Mouse (Mus musculus) kidney, adult 8-10 months (tissue): ENCODE measurements around the gene Lrrc1.
A peak's percentile ranks its signal among the peaks of the same experiment; 100 is the strongest.

ENCODE experiments used
- DNase-seq, 2 experiments: peaks; one replicate each; pipeline ENCODE4 v3.0.0; 2022

Gene Lrrc1

DNA sequence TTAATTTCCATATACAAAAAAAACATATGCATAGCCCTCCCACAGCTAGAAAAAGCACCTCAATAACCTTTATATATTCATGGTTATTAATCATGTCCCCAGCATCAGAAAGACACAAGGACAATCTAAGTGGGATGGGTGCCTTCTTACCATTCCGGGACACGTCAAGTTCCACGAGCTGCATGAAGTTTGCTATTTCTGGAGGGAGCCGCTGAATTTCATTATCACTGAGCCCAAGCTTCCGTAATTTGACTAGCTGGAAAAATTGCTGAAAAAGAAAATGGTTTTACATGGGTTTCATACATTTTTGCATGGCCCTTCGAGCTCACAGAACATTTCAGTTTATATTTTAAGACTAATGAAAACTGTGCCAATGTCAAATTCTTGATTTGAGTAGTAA, 45.6 kb downstream of the Lrrc1 start:
- no peak for DNase-seq

DNA sequence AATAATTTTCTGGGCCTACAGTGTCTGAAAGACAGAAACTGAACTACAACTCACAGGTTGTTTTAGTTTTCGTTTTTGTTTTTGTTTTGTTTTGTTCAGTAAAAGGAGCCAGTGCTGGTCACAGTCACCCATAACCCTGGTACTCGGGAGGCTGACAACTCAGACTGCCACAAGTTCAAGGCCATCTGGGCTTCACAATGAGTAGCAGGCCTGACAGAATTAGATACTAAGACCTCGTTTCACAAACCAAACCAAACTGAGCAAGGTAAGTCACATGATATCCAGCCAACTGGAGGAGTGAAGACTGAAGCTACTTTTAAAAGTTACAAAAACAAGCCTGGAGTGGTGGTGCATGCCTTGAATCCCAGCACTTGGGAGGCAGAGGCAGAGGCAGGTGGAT, 46.3 kb downstream of the Lrrc1 start:
- no peak for DNase-seq

GRCm38 (mm10) chr9:77497173-77497572, 47.5 kb downstream of the Lrrc1 start:
- DNase-seq = no peak

GRCm38 (mm10) chr9:77496540-77497062, 48.1 kb downstream of the Lrrc1 start:
- no peak for DNase-seq

DNA sequence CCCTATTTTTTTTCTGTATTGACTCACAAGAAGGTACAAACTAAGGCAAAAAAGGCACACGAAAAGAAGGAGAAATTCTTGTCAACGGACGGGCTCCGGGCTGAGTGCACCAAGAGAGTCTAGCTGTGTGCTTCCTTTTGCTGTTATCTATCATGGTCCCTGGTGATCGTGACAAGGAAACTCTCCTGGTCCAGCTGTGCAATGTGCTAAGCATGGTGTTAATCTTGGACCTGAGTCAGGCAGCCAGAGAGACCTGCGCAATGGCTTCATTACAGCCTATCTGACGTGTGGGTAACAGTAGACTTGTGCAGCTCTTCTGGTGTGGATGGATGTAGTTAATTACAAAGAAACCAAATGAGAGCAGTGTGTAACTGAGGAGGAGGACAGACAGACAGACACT, 50.4 kb downstream of the Lrrc1 start:
- no peak for DNase-seq

DNA sequence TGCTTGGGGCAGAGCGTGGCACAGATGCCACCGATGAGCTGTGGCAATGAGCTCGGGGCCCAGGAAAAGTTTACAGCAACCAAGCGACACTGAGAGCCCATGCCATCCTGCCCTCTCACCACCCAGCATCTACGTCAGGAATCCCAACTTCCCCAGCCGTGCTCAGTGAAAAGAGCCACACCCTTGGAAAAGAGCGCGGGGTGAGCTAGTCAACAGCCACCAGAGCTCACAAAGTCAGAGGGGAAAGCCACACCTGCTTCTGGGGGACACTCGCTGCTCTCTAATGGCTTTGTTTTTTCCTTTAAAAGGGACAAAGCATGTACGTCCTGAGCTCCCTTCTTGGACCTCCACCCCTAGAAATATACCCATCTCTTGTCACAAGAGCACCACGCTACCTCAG, 56.1 kb downstream of the Lrrc1 start:
- no peak for DNase-seq

GRCm38 (mm10) chr9:77487427-77487826, 57.2 kb downstream of the Lrrc1 start:
- no peak for DNase-seq

DNA sequence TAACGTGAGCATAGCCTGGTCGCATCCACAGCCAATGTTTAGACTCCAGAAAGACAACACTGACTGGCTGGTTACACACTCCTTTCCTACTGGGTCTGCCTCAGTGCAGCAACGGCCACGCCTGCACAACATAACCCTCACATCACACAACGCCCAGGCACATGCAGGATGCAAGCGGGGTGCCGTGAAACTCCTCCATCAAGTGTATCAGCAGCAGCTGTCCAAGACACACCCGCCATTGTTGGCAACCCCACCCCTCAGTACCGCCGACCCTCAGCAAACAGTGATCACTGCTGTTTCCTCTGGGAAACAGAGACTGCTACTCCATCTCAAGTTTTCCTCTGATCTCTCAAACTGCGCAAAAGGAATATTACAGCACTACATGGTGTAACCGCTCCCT, 58.8 kb downstream of the Lrrc1 start:
- DNase-seq = no peak

- DNase-seq = no peak
These were observed 59.9 kb downstream of the Lrrc1 start for GRCm38 (mm10) chr9:77484751-77485150.

DNA sequence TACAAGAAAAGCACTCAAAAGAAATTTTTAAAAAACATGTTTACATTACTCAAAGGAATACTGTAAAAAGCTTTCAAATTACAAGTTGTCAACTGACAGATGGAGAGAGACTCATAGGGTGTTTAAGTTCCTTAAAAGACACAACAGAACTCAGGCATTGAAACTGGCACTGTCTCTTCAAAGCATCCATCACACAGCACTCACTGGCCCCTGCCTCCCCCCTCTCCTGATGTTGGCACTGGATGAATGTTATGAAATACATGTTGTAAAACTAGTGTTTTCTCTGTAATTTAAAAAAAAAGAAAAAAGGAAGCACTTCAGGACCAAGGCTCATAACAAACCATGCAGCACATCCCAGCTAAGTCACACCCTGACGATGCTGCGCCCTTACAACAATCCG, 61.1 kb downstream of the Lrrc1 start:
- no peak for DNase-seq

GRCm38 (mm10) chr9:77482281-77482680, 62.4 kb downstream of the Lrrc1 start:
- DNase-seq = no peak

DNA sequence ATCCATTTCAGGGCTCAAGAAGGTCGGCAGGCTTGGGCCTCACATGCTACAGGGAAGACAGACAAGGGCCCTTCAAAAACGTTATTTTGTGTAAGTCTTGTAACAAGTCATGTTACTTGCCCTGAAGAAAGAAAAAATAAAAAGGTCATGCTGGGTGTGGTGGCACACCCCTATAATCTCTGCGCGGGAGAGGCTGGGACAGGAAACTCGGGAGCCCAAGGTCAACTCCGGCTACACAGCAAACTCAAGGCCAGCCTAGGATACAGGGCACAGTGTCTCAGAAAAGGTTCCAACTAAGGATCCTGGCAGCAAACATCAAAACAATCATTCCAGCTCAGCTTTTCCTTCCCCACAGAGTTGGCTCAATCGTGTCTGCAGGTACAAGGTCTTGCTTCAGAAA, 63.3 kb downstream of the Lrrc1 start:
- no peak for DNase-seq

DNA sequence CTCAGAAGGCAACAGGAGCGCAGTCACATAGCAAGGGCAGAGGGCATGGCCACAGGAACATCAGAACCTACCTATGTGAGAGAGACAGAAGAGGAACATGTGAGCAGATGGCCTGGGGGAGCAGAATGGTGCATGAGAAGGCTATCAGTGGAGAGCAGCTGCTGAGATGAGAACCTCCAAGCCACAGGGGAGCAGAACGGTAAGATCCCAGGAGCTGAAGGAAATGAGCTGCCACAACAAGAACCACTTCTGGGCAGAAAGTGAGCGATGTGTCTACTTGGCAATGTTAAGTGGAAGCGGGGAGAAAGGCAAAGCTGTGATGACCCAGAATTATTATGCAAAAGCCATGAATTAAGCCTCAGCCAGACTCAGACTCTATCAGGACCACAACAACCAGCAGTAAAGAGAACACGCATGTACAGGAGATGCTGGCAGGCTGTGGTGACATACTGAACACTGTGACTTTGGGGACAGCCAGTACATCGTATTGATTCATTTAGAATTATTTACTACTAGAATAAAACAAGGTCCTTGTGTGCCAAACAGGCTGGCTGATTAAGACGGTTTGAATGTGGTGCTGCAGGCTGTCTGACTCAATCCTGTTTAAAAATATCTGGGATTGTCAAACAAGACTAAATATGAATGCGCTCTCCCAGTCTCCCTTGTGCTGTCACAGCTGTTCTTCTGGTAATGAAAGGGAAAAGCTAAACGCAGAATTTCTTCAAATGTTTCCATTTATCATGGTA, 63.9 kb downstream of the Lrrc1 start:
- DNase-seq = no peak

DNA sequence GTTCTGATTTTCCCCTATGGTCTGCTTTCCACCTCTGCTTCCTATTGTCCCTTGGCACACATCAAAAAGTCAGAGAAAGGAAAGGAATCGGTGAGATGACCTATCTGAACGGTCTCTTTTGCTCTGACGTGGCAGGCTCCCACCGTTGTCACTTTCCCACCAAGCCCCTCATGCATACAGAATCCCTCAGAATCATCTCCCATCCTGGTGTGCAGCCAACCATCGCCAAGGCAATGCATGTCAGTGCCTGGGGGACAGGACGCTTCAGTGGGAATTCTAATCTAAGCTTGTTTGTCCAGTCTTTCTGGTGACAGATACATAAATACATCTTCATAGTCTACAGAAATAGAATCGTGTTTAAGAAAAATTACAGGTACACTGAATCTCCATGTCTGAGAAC, 64.7 kb downstream of the Lrrc1 start:
- DNase-seq = no peak

DNA sequence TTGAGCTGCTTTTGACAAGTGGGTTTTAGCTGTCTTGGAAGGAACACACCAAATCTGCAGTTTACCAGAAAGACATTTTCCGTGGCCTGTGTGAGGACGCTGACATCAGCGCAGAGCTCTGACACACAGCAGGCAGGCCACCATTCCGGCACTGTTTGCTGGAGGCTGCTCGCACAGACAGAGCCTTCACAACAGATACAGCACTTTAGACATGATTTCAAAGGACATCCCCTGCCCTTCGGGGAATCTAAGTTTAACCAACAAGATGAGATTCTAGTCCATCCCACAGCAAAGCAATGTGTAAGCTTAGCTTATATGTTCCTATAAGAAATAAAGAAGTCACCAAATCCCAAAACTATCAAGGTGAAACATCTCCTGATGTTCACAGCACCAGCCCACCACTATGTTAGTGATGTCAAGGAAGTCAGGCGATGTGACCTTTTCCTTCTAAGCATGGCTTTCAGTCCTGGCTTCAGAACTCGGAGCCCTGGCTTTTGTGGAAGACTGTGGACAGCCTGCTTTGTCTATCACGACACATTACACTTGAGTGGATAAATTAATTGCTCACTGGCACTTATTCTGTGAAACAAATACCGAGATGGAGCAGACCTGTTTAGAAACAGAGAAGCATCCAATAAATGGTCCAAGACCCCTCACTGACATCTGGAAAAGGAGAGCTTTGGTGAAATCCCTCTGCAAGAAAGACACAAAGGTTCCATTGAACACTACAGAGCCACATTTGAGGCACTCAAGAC, 66.3 kb downstream of the Lrrc1 start:
- no peak for DNase-seq

GRCm38 (mm10) chr9:77474535-77474934, 70.1 kb downstream of the Lrrc1 start:
- no peak for DNase-seq

DNA sequence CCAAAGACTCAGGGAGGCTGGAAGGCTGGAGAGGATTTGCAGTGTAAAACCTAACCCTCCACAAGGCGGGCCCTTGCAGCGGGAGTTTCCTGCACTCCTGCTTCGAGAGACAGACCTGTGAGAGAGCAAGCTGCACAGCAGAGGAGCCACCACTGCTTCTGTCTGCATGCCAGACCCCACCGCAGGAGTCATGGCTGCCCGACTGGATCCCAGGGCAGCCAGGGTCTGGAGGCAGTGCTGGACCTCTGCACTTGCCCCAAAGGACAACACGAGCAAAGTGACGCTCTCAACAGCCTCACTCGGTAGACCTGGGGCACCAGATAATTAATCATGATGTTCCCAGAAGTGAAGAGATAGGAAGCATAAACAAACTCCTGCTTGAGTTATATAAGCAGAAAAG, 72.1 kb downstream of the Lrrc1 start:
- no peak for DNase-seq

GRCm38 (mm10) chr9:77471646-77472220, 72.9 kb downstream of the Lrrc1 start:
- no peak for DNase-seq

DNA sequence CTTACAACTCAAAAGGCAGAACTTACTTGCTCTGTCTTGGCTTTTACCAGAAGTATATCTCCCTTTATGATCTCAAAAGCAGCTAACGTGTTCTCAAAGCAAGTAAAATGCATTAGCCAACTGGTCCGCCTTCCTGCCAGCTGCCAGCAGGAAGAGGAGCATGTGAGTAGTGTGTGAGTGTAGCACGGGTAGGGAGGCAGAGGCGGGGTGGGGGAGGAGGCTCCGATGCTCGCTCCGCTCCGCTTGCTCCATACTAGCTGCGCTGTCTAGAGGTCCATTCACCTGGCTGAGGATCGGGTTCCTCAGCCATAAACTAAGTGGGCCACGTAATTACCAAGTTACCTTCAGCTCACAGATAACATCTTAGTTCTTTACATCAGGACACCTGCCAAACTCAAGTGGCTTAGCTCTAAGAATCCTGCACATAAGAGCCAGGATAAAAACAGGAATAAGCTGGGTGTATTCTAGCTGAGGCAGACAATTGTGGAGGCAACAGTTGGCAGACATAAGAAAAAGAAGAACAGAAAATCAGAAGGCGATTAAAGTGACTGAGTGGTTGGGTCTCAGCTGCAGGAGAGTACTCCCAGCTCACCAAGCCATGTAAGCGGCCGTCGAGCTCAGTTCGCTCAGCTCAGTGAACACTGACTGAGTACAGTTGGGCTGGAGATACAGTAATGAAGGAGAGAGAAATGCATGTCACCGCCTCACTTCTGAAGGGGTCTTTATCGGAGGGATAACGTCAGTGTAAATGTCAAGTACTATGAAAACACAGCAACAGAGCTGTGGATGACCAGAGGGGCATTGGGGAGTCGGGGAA, 74.7 kb downstream of the Lrrc1 start:
- DNase-seq = peak; percentile 41 to 43

DNA sequence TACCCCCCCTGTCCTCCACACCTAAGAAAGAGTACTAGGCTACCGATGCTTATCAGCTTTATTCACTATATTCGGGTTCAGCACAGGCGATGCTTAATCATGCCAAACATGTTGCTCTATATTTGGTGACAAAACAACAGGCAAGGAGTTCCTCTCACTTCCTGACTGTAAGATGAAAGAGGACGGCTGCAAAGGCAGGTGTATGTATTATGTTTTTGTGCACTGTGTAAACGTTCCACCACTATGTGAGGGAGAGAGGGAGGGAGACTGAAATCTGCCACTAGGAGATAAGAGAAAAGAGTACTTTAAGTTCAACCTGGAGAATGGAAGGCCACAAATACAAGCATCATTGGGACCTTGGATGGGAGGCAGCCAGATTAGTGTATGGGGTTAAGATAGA, 77.7 kb downstream of the Lrrc1 start:
- no peak for DNase-seq

- DNase-seq = no peak
These were observed 79.3 kb downstream of the Lrrc1 start for GRCm38 (mm10) chr9:77465401-77465800.

DNA sequence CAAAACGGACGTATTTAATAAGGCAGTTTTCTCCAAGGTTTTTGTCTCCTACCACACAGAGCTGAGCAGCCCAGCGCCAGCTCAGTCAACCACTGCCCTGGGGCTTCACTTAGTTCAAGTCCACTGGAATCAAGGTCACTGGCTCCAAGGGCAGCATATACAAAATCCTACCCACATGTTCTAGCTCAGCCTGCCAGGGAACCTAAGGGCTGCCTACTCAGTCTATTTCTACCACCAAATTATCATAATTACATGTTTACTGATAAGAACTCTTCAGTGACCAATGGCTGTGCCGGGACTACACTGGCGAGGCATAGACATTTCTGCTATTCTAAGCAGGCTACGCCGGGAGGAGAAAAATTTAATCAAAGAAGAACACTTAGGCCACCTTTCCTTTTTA, 80.8 kb downstream of the Lrrc1 start:
- DNase-seq = peak; percentile 61 to 82

- DNase-seq = no peak
These were observed 81.5 kb downstream of the Lrrc1 start for GRCm38 (mm10) chr9:77463195-77463594.
